Mouse (Mus musculus) embryonic fibroblast, embryonic 13.5 days (primary cell): Measurements from ENCODE around the gene Lipc.

Experiments
- CTCF ChIP-seq: IDR thresholded peaks from 2 replicates; pipeline ENCODE4 v1.5.1; 2011; ENCODE audit warnings: mild to moderate bottlenecking, control low read depth, low read length, moderate library complexity, borderline replicate concordance; ENCODE audit not compliant: insufficient read depth
- POLR2A ChIP-seq: IDR thresholded peaks from 2 replicates; pipeline ENCODE4 v1.6.1; 2011; ENCODE audit warnings: low read depth, mild to moderate bottlenecking, control low read depth, low read length, moderate library complexity

DNA sequence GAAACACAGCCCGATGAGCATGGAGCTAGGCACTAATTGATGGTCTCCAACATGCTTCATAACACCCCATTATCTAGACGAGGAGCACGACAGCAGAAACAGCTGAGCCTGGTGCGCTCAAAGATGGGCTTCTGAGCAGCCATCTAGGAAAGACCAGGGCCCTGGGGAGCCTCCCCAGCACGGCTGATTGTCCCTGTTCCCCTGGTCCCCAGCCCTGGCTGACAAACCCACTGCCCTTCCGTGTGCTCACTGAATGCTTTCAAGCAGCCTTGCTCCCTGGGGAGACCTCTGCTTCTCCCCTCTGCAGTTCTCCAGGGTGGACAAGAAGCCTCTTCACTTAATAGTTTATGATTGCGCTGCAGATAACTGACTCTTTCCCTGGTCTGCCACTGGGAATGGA is 35.5 kb downstream of the Lipc start:
- TF ChIP-seq POLR2A (no peak), CTCF (no peak)
